Mouse (Mus musculus): ENCODE results near the gene Alas2.

The Alas2 gene

DNA sequence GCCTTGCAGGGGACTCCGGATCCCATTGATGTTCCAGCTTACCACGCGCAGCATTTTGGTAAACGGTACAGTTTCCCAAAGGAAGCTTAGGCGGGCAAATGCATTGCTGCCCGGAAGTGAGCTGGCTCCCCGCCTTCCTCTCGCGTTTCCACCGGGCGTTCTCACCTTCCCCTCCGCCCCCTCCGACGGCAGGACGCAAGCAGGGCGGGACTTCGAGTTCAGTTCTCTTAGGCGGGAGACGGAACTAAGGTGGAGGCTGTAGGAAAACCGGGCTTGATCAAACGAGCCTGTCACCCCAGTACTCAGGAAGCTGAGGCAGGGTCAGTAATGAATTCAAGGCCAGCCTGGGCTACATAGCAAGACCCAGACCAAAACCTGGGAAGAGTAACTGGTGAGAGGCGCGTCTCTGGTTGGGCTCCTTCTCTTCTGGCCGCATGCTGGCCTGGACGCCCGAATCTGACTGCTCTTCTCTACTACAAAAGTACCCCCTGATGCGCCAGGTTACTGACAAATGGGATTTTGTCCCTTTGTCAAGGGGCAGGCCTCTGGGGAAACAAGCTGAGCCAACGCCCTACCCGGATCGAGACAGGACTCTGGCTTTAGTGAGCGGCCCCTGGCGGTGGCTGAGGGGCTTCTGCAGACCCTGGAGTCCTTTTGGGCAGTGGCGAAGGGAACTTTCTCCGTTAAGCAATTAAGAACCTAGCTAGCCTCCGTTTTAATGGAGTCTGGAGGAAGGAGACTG, 41.0 kb downstream of the Alas2 start, which contains the start of gene Pfkfb1:
Gene Pfkfb1, plus strand, starts transcription at position 207 of the 742 bp plus-strand sequence.
- no peaks in the 10 kb centered on the region for H3K27me3 ChIP-seq (ENCODE audit: control insufficient read depth, insufficient read depth, low read length, poor library complexity, severe bottlenecking)
- H3K36me3 ChIP-seq (ENCODE audit: control insufficient read depth, insufficient read depth, low read length, poor library complexity, severe bottlenecking): no peaks in the 10 kb centered on the region; the same call in 1 of the 2 replicates
- DNase-seq (ENCODE audit: low read depth, low spot score): peak; percentile 68

DNA sequence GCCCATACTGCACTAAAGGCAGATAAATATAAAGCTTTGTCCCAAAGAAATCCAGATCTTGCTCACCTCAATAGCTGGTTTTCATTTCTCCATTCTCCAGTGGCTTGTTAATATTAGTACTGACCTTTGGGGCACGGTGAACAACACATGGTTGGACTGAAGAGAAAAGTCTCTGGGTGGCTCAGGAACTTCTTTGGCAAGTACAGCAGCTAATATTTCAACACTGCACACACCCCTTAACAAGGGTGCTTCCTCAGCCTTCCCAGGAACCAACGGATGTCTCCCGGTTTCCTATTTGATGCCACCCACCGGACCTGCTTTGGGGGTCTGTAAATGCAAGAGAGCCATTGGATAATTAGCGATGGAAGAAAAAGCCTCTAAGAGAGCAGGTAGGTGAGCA, 42.5 kb downstream of the Alas2 start, which contains the start of gene Apex2:
Gene Apex2, minus strand, starts transcription at position 173 of the 400 bp plus-strand sequence.
- no peaks in the 10 kb centered on the region for H3K27me3 ChIP-seq (ENCODE audit: control insufficient read depth, insufficient read depth, low read length, poor library complexity, severe bottlenecking)
- no peaks in the 10 kb centered on the region; the same call in 1 of the 2 replicates for H3K36me3 ChIP-seq (ENCODE audit: control insufficient read depth, insufficient read depth, low read length, poor library complexity, severe bottlenecking)

DNA sequence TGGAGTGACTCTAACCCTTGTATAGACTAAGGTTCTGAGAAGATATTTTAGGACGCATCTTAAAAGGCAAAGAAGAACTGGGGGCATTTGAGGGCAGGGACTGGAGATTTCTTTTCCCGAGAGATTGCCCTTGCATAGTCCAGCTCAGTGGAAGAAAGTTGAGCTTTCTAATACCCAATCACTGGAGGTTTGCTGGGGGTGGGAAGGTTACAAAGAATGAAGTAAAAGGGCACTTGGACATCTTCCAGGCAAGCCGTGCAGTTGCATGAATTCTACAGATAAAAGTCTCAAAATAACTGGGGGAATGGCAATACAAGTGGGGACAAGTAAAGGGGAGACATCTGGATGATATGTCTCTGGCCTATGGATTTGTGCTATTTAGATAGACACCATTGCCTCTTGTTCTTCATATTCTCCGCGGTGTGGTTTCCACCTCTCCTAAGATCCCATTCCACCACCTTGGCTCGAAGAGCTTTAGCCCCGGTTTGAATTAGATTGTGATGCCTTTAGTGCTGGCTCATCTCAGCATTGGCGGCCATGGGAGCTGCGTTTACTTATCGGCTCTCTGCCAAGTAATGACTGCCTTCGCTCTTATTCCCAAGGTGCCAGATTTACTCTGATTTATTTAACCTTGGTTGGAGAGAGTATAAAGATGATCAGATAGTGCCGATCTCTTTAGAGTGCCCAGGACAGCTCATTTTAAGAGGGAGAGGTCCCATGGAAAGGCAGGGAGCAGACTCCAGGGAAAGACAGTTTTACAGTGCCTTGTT, 46.3 kb downstream of the Alas2 start:
- DNase-seq (ENCODE audit: low read depth, low spot score): no peak
- H3K36me3 ChIP-seq (ENCODE audit: control insufficient read depth, insufficient read depth, low read length, poor library complexity, severe bottlenecking): no peaks in the 10 kb centered on the region
- no peaks in the 10 kb centered on the region for H3K27me3 ChIP-seq (ENCODE audit: control insufficient read depth, insufficient read depth, low read length, poor library complexity, severe bottlenecking)

More for the DNA sequence above, 42.5 kb downstream of the Alas2 start, which contains the start of gene Apex2:
- DNase-seq (ENCODE audit: low read depth, low spot score): no peak

DNA sequence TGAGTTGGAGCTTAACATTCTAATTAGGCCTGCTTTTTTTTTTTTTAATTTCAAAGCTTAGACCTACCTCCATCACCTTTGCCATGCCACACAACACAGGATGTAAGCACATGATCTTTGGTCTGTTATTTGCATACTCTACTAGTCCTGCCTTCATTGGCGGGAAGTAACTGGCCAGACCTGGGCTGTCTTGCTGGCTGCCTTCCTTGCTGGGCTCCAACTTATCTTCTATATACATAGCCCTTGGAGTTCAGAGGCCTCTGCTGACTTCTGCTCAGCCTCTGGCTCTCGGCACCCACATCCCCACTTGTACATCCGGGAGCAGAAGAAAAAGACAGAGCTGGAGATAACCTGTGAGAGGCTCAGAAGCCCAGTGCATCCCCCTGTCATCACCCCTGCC, 47.0 kb downstream of the Alas2 start:
- Histone ChIP-seq H3K27me3 (ENCODE audit: control insufficient read depth, insufficient read depth, low read length, poor library complexity, severe bottlenecking) (no peaks in the 10 kb centered on the region), H3K36me3 (ENCODE audit: control insufficient read depth, insufficient read depth, low read length, poor library complexity, severe bottlenecking) (no peaks in the 10 kb centered on the region)
- no peak for DNase-seq (ENCODE audit: low read depth, low spot score)

DNA sequence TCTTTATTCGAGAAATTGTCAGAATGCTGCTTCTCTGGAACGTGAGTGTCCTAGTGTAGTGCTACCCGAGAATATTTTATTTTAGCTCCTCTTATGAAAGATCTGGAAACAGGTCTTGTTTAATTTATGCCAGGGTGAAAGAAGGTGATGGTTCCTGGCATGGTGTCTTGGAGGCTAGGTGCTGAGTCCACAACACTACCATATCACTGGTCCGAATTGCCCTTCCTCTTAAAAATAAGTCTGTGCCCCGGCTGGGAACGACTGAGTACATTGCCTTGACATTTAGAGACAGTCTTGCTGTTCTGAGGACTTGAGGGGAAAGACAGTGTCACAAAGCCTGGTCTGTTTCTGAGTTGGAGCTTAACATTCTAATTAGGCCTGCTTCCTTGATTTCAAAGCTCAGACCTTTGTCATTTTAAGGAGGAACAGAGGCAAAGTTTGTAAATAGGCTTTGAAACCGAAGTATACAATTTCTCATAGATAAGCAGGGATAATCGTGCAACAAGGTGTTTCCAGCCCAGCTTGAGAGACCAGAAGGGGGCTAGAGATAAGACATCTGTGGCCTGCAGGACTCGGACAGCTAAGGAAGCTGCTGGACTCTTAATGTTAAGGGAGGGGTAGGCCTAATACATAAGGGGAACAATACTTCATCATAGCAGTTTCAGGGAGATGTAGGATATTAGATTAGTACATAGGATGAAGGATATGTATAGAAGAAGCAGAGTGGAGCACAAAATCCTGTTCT, 48.0 kb downstream of the Alas2 start:
- Histone ChIP-seq H3K36me3 (ENCODE audit: control insufficient read depth, insufficient read depth, low read length, poor library complexity, severe bottlenecking) (no peaks in the 10 kb centered on the region), H3K27me3 (ENCODE audit: control insufficient read depth, insufficient read depth, low read length, poor library complexity, severe bottlenecking) (no peaks in the 10 kb centered on the region)
- DNase-seq (ENCODE audit: low read depth, low spot score): no peak

DNA sequence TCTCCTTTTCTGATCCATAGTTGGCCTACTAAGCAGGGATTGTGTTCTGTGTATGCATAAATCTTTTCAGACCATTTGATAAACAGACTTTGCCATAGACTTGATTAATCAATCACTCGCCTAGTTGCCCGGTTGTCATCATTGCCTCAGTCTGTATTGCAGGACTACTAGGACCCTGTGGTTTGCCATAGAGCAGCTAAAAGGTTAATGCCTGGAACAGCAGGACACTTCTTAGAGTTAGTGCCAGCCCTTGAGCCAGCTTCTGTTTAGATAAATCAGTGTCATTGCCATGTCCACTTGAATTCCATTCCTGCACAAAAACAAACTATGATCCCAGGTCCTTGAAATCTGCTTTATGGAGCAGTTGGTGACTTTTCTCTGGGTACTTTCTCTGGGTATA, 51.7 kb downstream of the Alas2 start:
- Histone ChIP-seq H3K27me3 (ENCODE audit: control insufficient read depth, insufficient read depth, low read length, poor library complexity, severe bottlenecking) (no peaks in the 10 kb centered on the region), H3K36me3 (ENCODE audit: control insufficient read depth, insufficient read depth, low read length, poor library complexity, severe bottlenecking) (no peaks in the 10 kb centered on the region)
- DNase-seq (ENCODE audit: low read depth, low spot score): no peak
